Mouse (Mus musculus): ENCODE measurements around the gene Sik2. TPM values are rescaled to one million over a fixed set of nuclear protein-coding genes. Genes with fewer than 3 reads are reported as not detected.
A peak's percentile ranks its signal among the peaks of the same experiment; 100 is the strongest.

Sik2 gene
- total and polyA plus RNA-seq, 3 experiments: 1.9 to 8.2 (median 6.0) TPM

DNA sequence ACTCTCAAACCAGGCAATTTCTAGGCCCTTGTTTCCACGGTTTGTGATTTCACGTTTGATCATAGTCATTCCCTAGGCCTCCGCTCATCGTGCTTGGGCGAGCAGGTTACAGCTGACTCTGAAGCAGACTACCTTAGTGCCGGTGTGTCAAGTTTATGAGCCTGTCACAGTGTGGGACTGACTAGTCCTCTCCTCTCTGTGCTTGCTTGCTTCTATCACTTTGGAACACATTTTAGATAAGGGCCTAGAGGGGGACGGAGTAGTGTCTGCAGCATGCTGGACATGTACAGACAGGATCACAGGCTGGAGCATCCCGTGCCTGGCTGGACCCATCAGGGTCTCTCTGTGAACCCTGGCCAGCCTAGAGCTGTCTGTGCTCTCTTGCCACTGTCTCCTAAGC is 154.5 kb downstream of the Sik2 start:
- Histone ChIP-seq H3K79me2 (replicated peaks; ENCODE audit: control insufficient read depth, extremely low read depth, insufficient read depth, poor library complexity, severe bottlenecking) (peaks cover 18% of the 10 kb centered on the region), H3K4me2 (ENCODE audit: insufficient read depth, low read depth, poor library complexity, severe bottlenecking) (0 out of 2 replicates have a peak overlapping the region, but pooled peaks have one; percentile 12), H3K36me3 (replicated peaks in 1 of 2; ENCODE audit: control insufficient read depth in 1 of 2, insufficient read depth in 1 of 2, low read length in 1 of 2) (peaks cover 3 to 7% of the 10 kb centered on the region in 2 experiments), H3K27me3 (replicated peaks) (no peaks in the 10 kb centered on the region), H3K4me3 (replicated peaks in 1 of 3; ENCODE audit: low read depth in 2 of 3, low read length in 2 of 3, poor library complexity in 1 of 3) (no peak overlapping the region), H3K27ac (ENCODE audit: insufficient read depth, low read depth) (peak overlapping the region; percentile 84), H3K4me1 (ENCODE audit: control insufficient read depth in 1 of 2, insufficient read depth in 2 of 2) (peaks cover 21 to 31% of the 10 kb centered on the region in 2 experiments), H3K9ac (ENCODE audit: insufficient read depth, low read depth) (0 out of 2 replicates have a peak overlapping the region, but pooled peaks have one; percentile 23), H3K9me3 (replicated peaks; ENCODE audit: low read length) (no peaks in the 10 kb centered on the region)
- TF ChIP-seq POLR2AphosphoS2 (IDR thresholded peaks at IDR 0.05; ENCODE audit: low read depth, low read length) (no peak), MAX (IDR thresholded peaks at IDR 0.05; ENCODE audit: low read length) (no peak), ZC3H11A (IDR thresholded peaks at IDR 0.05; ENCODE audit: low read depth, low read length) (no peak), UBTF (IDR thresholded peaks at IDR 0.05; ENCODE audit: low read depth, low read length) (no peak), TCF12 (IDR thresholded peaks at IDR 0.05; ENCODE audit: low read depth, low read length) (no peak), SIN3A (IDR thresholded peaks at IDR 0.05; ENCODE audit: low read length) (no peak), BHLHE40 (IDR thresholded peaks at IDR 0.05; ENCODE audit: low read depth, low read length) (no peak), JUN (IDR thresholded peaks at IDR 0.05; ENCODE audit: insufficient read depth, low read depth, low read length) (no peak), MAZ (IDR thresholded peaks at IDR 0.05; ENCODE audit: low read depth, low read length) (no peak), PAX5 (IDR thresholded peaks at IDR 0.05; ENCODE audit: low read length) (no peak), CHD1 (IDR thresholded peaks at IDR 0.05; ENCODE audit: low read depth, low read length) (no peak), RCOR1 (conservative IDR thresholded peaks at IDR 0.05; ENCODE audit: low read depth, low read length) (no peak), MYC (IDR thresholded peaks at IDR 0.05; ENCODE audit: low read depth, low read length) (no peak), CHD2 (IDR thresholded peaks at IDR 0.05; ENCODE audit: low read length) (no peak), SMC3 (IDR thresholded peaks at IDR 0.05; ENCODE audit: low read depth, low read length) (no peak), GABPA (IDR thresholded peaks at IDR 0.05; ENCODE audit: insufficient replicate concordance, low read depth, low read length) (no peak), ZKSCAN1 (IDR thresholded peaks at IDR 0.05; ENCODE audit: borderline replicate concordance, low read depth, low read length) (no peak)
- in situ Hi-C loops (cut with MboI; ENCODE audit: low pct_ligation_motif_present, low pct_unique_long_range_greater_than_20kb, low sequenced_read_pairs): loop anchor here (5.0 kb wide), 1 partner anchor 153 kb away; the partner anchor contains the start of gene Sik2
- dilution Hi-C loops (cut with MboI; ENCODE audit: extremely low pct_ligation_motif_present, extremely low pct_unique_long_range_greater_than_20kb, low sequenced_read_pairs): no loop called here
- no peak for DNase-seq (ENCODE audit: extremely low read depth)

DNA sequence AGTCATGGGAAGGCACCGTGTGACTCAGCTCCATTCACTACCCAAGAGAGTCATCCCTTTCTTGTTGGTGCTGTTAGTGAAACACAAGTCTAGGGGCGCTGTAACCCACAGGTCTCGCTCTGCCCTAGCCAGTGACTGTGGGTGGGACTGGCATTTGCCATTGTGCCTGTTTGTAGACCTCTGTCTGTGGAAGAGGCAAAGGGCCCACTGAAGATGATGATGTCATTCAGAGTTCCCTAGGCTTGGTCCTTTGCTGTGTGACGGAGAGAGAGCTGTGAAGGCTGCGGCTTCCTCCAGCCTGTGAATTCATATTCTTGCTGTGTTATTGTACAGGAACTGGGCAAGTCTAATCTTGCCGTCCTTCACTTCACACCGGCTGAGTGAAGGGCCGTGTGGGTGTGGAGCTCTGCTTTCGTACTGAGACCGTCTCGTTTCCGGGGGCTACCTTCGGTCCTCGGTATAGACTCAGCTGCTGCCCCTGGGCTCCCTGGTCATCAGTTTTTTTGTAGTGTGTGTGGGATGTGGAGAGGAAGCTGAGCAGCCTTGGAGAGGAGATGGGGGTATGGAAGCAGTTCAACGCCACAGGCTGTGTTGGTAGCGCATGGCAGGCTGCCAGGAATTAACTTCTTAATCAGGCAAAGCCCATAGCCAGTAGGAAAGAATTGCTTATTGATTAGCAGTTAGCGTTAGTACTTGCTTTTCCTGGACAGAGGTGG is 156.1 kb downstream of the Sik2 start:
- peaks cover 28 to 40% of the 10 kb centered on the region in 2 experiments for H3K4me1 ChIP-seq (ENCODE audit: control insufficient read depth in 1 of 2, insufficient read depth in 2 of 2)
- dilution Hi-C loops (cut with MboI; ENCODE audit: extremely low pct_ligation_motif_present, extremely low pct_unique_long_range_greater_than_20kb, low sequenced_read_pairs) (no loop called here), in situ Hi-C loops (cut with MboI; ENCODE audit: low pct_ligation_motif_present, low pct_unique_long_range_greater_than_20kb, low sequenced_read_pairs) (loop anchor here (5.0 kb wide), 1 partner anchor 155 kb away; the partner anchor contains the start of gene Sik2)
- peak overlapping the region; percentile 55 for H3K9ac ChIP-seq (ENCODE audit: insufficient read depth, low read depth)
- H3K27ac ChIP-seq (ENCODE audit: insufficient read depth, low read depth): peak overlapping the region; percentile 95
- H3K4me2 ChIP-seq (ENCODE audit: insufficient read depth, low read depth, poor library complexity, severe bottlenecking): peak overlapping the region; percentile 70
- H3K4me3 ChIP-seq (replicated peaks in 1 of 3; ENCODE audit: low read depth in 2 of 3, low read length in 2 of 3, poor library complexity in 1 of 3): peak overlapping the region in 1 of 3 experiments; percentile 46
- H3K27me3 ChIP-seq (replicated peaks): no peaks in the 10 kb centered on the region
- H3K79me2 ChIP-seq (replicated peaks; ENCODE audit: control insufficient read depth, extremely low read depth, insufficient read depth, poor library complexity, severe bottlenecking): peaks cover 10% of the 10 kb centered on the region
- no peaks in the 10 kb centered on the region for H3K36me3 ChIP-seq (replicated peaks in 1 of 2; ENCODE audit: control insufficient read depth in 1 of 2, insufficient read depth in 1 of 2, low read length in 1 of 2)
- no peak for DNase-seq (ENCODE audit: extremely low read depth)
- no peaks in the 10 kb centered on the region for H3K9me3 ChIP-seq (replicated peaks; ENCODE audit: low read length)
- TF ChIP-seq NELFE (IDR thresholded peaks at IDR 0.05; ENCODE audit: low read depth, low read length) (0 out of 2 replicates have a peak, but pooled peaks have one; percentile 40), MAX (IDR thresholded peaks at IDR 0.05; ENCODE audit: low read length) (peak; percentile 32; the same call in 1 of the 2 replicates), CHD1 (IDR thresholded peaks at IDR 0.05; ENCODE audit: low read depth, low read length) (peak; percentile 98), KAT2A (IDR thresholded peaks at IDR 0.05; ENCODE audit: insufficient replicate concordance, low read length) (no peak), GABPA (IDR thresholded peaks at IDR 0.05; ENCODE audit: insufficient replicate concordance, low read depth, low read length) (no peak), CTCF (conservative IDR thresholded peaks at IDR 0.05 in 1 of 2, IDR thresholded peaks at IDR 0.05 in 1 of 2; ENCODE audit: low read depth in 2 of 2, low read length in 2 of 2) (peak in 1 of 2 experiments; percentile 58; a peak in 2 of 4 replicates), USF2 (conservative IDR thresholded peaks at IDR 0.05; ENCODE audit: low read depth, low read length) (no peak), ZMIZ1 (IDR thresholded peaks at IDR 0.05; ENCODE audit: low read depth, low read length) (0 out of 2 replicates have a peak, but pooled peaks have one; percentile 42), RAD21 (IDR thresholded peaks at IDR 0.05; ENCODE audit: low read depth, low read length) (peak; percentile 23), ETS1 (conservative IDR thresholded peaks at IDR 0.05; ENCODE audit: low read depth, low read length) (peak; percentile 59), RCOR1 (conservative IDR thresholded peaks at IDR 0.05; ENCODE audit: low read depth, low read length) (no peak), ZNF384 (IDR thresholded peaks at IDR 0.05; ENCODE audit: low read depth, low read length) (peak; percentile 15), SIN3A (IDR thresholded peaks at IDR 0.05; ENCODE audit: low read length) (peak; percentile 59; the same call in 1 of the 2 replicates), E2F4 (IDR thresholded peaks at IDR 0.05; ENCODE audit: insufficient replicate concordance, low read depth, low read length) (no peak), EP300 (IDR thresholded peaks at IDR 0.05; ENCODE audit: low read length) (peak; percentile 60; the same call in 1 of the 2 replicates), CHD2 (IDR thresholded peaks at IDR 0.05; ENCODE audit: low read length) (no peak), HCFC1 (IDR thresholded peaks at IDR 0.05; ENCODE audit: low read depth, low read length) (peak; percentile 11; the same call in 1 of the 2 replicates), POLR2A (IDR thresholded peaks at IDR 0.05; ENCODE audit: low read depth, low read length) (peak; percentile 32; the same call in 1 of the 2 replicates), USF1 (IDR thresholded peaks at IDR 0.05; ENCODE audit: low read depth, low read length) (no peak)
